Mouse (Mus musculus) kidney, adult 2 months (tissue): Measurements from ENCODE around the gene Ptk7.

Source experiments
- CTCF ChIP-seq: fragments of 200-500 bp; conservative IDR thresholded peaks from 2 replicates; pipeline ENCODE4 v1.5.1; 2011; ENCODE audit warnings: low read depth, mild to moderate bottlenecking, control low read depth, low read length, moderate library complexity, mixed read lengths; ENCODE audit not compliant: insufficient read depth, insufficient read length
- POLR2A ChIP-seq: fragments of 200-500 bp; IDR thresholded peaks from one replicate; pipeline ENCODE4 v1.6.1; 2011; ENCODE audit warnings: low read depth, low read length, control low read depth

- TF ChIP-seq CTCF (no peak), POLR2A (no peak)
Measured at GRCm38 (mm10) chr17:46649811-46650210, 20.5 kb upstream of the Ptk7 start.
